Mouse (Mus musculus) CH12.LX (cell line): ENCODE data around the gene Rasal1. TPM values are rescaled to one million over a fixed set of nuclear protein-coding genes. Genes with fewer than 3 reads are reported as not detected.
A peak's percentile ranks its signal among the peaks of the same experiment; 100 is the strongest.

ENCODE experiments used
- DNase-seq: peaks from one replicate; pipeline ENCODE4 v3.0.0-alpha.2; 2013; ENCODE audit errors: extremely low read depth
- H3K27ac ChIP-seq: 2 replicates; pipeline ENCODE4 v1.5.1; 2012; ENCODE audit warnings: low read depth, mild to moderate bottlenecking, control low read depth, moderate library complexity; ENCODE audit not compliant: insufficient read depth
- H3K27me3 ChIP-seq: replicated peaks from 2 replicates; pipeline ENCODE3; 2012; ENCODE audit warnings: inconsistent platforms
- H3K36me3 ChIP-seq, 2 experiments: replicated peaks in 1 of 2; 2 replicates each; pipeline versions ENCODE3 to v1.6.1; 2012; ENCODE audit warnings: inconsistent platforms in 1 of 2, low read length in 1 of 2, mild to moderate bottlenecking in 1 of 2, mixed read lengths in 1 of 2, moderate library complexity in 1 of 2; ENCODE audit not compliant: control insufficient read depth in 1 of 2, insufficient read depth in 1 of 2
- H3K4me1 ChIP-seq, 2 experiments: 2 replicates each; pipeline ENCODE4 v1.6.1; 2012; ENCODE audit warnings: inconsistent platforms in 1 of 2, moderate library complexity in 1 of 2; ENCODE audit not compliant: insufficient read depth in 2 of 2, control insufficient read depth in 1 of 2
- H3K4me2 ChIP-seq: 2 replicates; pipeline ENCODE4 v1.6.1; 2012; ENCODE audit warnings: low read depth, mild to moderate bottlenecking, control low read depth; ENCODE audit not compliant: poor library complexity, insufficient read depth, severe bottlenecking
- H3K4me3 ChIP-seq, 3 experiments: fragments of 150-350 bp in 1 of 3; sonication (generic) in 1 of 3; replicated peaks in 1 of 3; 2 replicates each; pipeline versions ENCODE3 to v1.5.1; 2011 to 2012; ENCODE audit warnings: low read depth in 2 of 3, low read length in 2 of 3, mild to moderate bottlenecking in 2 of 3, moderate library complexity in 2 of 3, control low read depth in 1 of 3, improper control_type of control experiment in 1 of 3, inconsistent platforms in 1 of 3, mixed read lengths in 1 of 3; ENCODE audit not compliant: poor library complexity in 1 of 3
- H3K79me2 ChIP-seq: replicated peaks from 2 replicates; pipeline ENCODE4 v1.6.1; 2012; ENCODE audit warnings: mild to moderate bottlenecking, moderate library complexity; ENCODE audit not compliant: control insufficient read depth, poor library complexity, insufficient read depth, severe bottlenecking; ENCODE audit errors: extremely low read depth
- H3K9ac ChIP-seq: 2 replicates; pipeline ENCODE4 v1.6.1; 2012; ENCODE audit warnings: low read depth, mild to moderate bottlenecking, control low read depth, moderate library complexity; ENCODE audit not compliant: insufficient read depth
- H3K9me3 ChIP-seq: replicated peaks from 2 replicates; pipeline ENCODE3; 2012; ENCODE audit warnings: low read length, inconsistent platforms, mixed read lengths
- BHLHE40 ChIP-seq: IDR thresholded peaks from 2 replicates; pipeline ENCODE4 v1.6.1; 2011; ENCODE audit warnings: mild to moderate bottlenecking, low read depth, low read length, improper control_type of control experiment
- CHD2 ChIP-seq: IDR thresholded peaks from 2 replicates; pipeline ENCODE4 v1.6.1; 2011; ENCODE audit warnings: low read length, improper control_type of control experiment
- E2F4 ChIP-seq: IDR thresholded peaks from 2 replicates; pipeline ENCODE4 v1.6.1; 2011; ENCODE audit warnings: low read depth, low read length, improper control_type of control experiment; ENCODE audit not compliant: insufficient replicate concordance
- EP300 ChIP-seq: IDR thresholded peaks from 2 replicates; pipeline ENCODE4 v1.6.1; 2011; ENCODE audit warnings: low read length, improper control_type of control experiment
- ETS1 ChIP-seq: conservative IDR thresholded peaks from 2 replicates; pipeline ENCODE4 v1.6.1; 2012; ENCODE audit warnings: low read depth, mild to moderate bottlenecking, inconsistent platforms, low read length, improper control_type of control experiment, moderate library complexity
- GABPA ChIP-seq: IDR thresholded peaks from 2 replicates; pipeline ENCODE4 v1.6.1; 2012; ENCODE audit warnings: low read depth, low read length, improper control_type of control experiment, inconsistent platforms; ENCODE audit not compliant: insufficient replicate concordance
- HCFC1 ChIP-seq: IDR thresholded peaks from 2 replicates; pipeline ENCODE4 v1.6.1; 2012; ENCODE audit warnings: low read depth, mild to moderate bottlenecking, inconsistent platforms, low read length, improper control_type of control experiment
- JUN ChIP-seq: IDR thresholded peaks from 2 replicates; pipeline ENCODE4 v1.6.1; 2011; ENCODE audit warnings: low read depth, mild to moderate bottlenecking, low read length, improper control_type of control experiment, moderate library complexity; ENCODE audit not compliant: insufficient read depth
- JUND ChIP-seq: conservative IDR thresholded peaks from 2 replicates; pipeline ENCODE4 v1.6.1; 2011; ENCODE audit warnings: low read depth, low read length, improper control_type of control experiment
- KAT2A ChIP-seq: IDR thresholded peaks from 2 replicates; pipeline ENCODE4 v1.6.1; 2012; ENCODE audit warnings: low read length, improper control_type of control experiment, inconsistent platforms; ENCODE audit not compliant: insufficient replicate concordance
- MAFK ChIP-seq: IDR thresholded peaks from 2 replicates; pipeline ENCODE4 v1.6.1; 2011; ENCODE audit warnings: low read length, improper control_type of control experiment; ENCODE audit not compliant: insufficient replicate concordance
- MAX ChIP-seq: IDR thresholded peaks from 2 replicates; pipeline ENCODE4 v1.6.1; 2011; ENCODE audit warnings: low read length, improper control_type of control experiment
- MAZ ChIP-seq: IDR thresholded peaks from 2 replicates; pipeline ENCODE4 v1.6.1; 2012; ENCODE audit warnings: low read depth, mild to moderate bottlenecking, inconsistent platforms, low read length, improper control_type of control experiment, moderate library complexity
- MEF2A ChIP-seq: IDR thresholded peaks from 2 replicates; pipeline ENCODE4 v1.6.1; 2014; ENCODE audit warnings: low read depth, mild to moderate bottlenecking, inconsistent platforms, low read length, improper control_type of control experiment, borderline replicate concordance
- MXI1 ChIP-seq: IDR thresholded peaks from 2 replicates; pipeline ENCODE4 v1.6.1; 2011; ENCODE audit warnings: mild to moderate bottlenecking, low read depth, low read length, improper control_type of control experiment
- MYC ChIP-seq: IDR thresholded peaks from 2 replicates; pipeline ENCODE4 v1.6.1; 2011; ENCODE audit warnings: low read depth, mild to moderate bottlenecking, improper control_type of control experiment, low read length
- NRF1 ChIP-seq: IDR thresholded peaks from 2 replicates; pipeline ENCODE4 v1.6.1; 2014; ENCODE audit warnings: low read depth, mild to moderate bottlenecking, inconsistent platforms, low read length, improper control_type of control experiment, moderate library complexity
- PAX5 ChIP-seq: IDR thresholded peaks from 2 replicates; pipeline ENCODE4 v1.6.1; 2012; ENCODE audit warnings: low read length, inconsistent platforms, mixed read lengths
- POLR2A ChIP-seq: IDR thresholded peaks from 2 replicates; pipeline ENCODE4 v1.6.1; 2011; ENCODE audit warnings: low read depth, mild to moderate bottlenecking, improper control_type of control experiment, low read length
- POLR2AphosphoS2 ChIP-seq: IDR thresholded peaks from 2 replicates; pipeline ENCODE4 v1.6.1; 2011; ENCODE audit warnings: low read depth, low read length, improper control_type of control experiment
- RAD21 ChIP-seq: IDR thresholded peaks from 2 replicates; pipeline ENCODE4 v1.6.1; 2011; ENCODE audit warnings: low read depth, mild to moderate bottlenecking, low read length, improper control_type of control experiment, moderate library complexity
- RCOR1 ChIP-seq: conservative IDR thresholded peaks from 2 replicates; pipeline ENCODE4 v1.6.1; 2012; ENCODE audit warnings: low read depth, mild to moderate bottlenecking, inconsistent platforms, low read length, improper control_type of control experiment
- TBP ChIP-seq: conservative IDR thresholded peaks from 2 replicates; pipeline ENCODE4 v1.6.1; 2011; ENCODE audit warnings: low read depth, low read length, improper control_type of control experiment
- TCF12 ChIP-seq: IDR thresholded peaks from 2 replicates; pipeline ENCODE4 v1.6.1; 2014; ENCODE audit warnings: low read depth, mild to moderate bottlenecking, inconsistent platforms, low read length, improper control_type of control experiment
- USF1 ChIP-seq: IDR thresholded peaks from 2 replicates; pipeline ENCODE4 v1.6.1; 2014; ENCODE audit warnings: low read depth, mild to moderate bottlenecking, inconsistent platforms, low read length, improper control_type of control experiment
- USF2 ChIP-seq: conservative IDR thresholded peaks from 2 replicates; pipeline ENCODE4 v1.6.1; 2011; ENCODE audit warnings: low read depth, low read length, improper control_type of control experiment
- ZC3H11A ChIP-seq: IDR thresholded peaks from 2 replicates; pipeline ENCODE4 v1.6.1; 2012; ENCODE audit warnings: low read depth, mild to moderate bottlenecking, inconsistent platforms, low read length, improper control_type of control experiment
- ZKSCAN1 ChIP-seq: IDR thresholded peaks from 2 replicates; pipeline ENCODE4 v1.6.1; 2012; ENCODE audit warnings: low read depth, inconsistent platforms, low read length, improper control_type of control experiment, borderline replicate concordance
- ZNF384 ChIP-seq: IDR thresholded peaks from 2 replicates; pipeline ENCODE4 v1.6.1; 2012; ENCODE audit warnings: low read depth, low read length, improper control_type of control experiment, inconsistent platforms
- dilution Hi-C: fragments of 300-500 bp; cut with MboI; formaldehyde crosslinking; loops from 2 replicates; pipeline ENCODE4 v1.14.3; 2020; ENCODE audit warnings: low sequenced_read_pairs; ENCODE audit not compliant: extremely low pct_unique_long_range_greater_than_20kb, extremely low pct_ligation_motif_present
- in situ Hi-C: fragments of 300-500 bp; cut with MboI; formaldehyde crosslinking; loops from 3 replicates; pipeline ENCODE4 v1.14.3; 2019; ENCODE audit warnings: low sequenced_read_pairs, low pct_ligation_motif_present, low pct_unique_long_range_greater_than_20kb, mixed read lengths
- polyA plus RNA-seq: library from polyadenylated mRNA; unstranded; fragments of >175 nt; gene quantifications from 2 replicates; pipeline ENCODE4 v1.2.1, GENCODE M21; 2012; ENCODE audit warnings: low read depth; ENCODE audit not compliant: insufficient read length
- total RNA-seq, 2 experiments: library from RNA; depleted of rRNA; stranded (reverse); fragments of 300-350 nt in 1 of 2; fragments of >200 nt in 1 of 2; gene quantifications; 2 replicates each; pipeline ENCODE4 v1.2.3; 2012 to 2014

The Rasal1 gene
- total and polyA plus RNA-seq, 3 experiments, result 11.7 to 21.4 (median 15.6) TPM

DNA sequence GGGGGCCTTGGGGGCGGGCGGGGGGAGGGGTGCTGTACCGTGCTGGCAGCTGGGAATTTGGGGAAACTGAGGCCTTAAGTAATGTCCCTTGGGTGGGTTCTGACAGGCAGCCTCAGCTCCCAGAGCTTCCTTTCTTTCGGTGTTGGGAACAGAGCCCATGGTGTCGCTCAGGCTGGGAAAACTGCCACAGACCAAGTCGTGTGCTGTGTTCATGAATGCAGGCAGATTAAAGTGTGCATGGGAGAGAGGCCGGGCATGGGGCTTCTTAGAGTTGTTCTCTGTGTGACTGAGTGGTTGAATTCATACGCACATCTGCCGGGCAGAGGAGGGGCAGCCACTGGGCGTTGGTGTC, 26.8 kb upstream of the Rasal1 start:
- H3K36me3 ChIP-seq, result peaks cover 76 to 92% of the 10 kb centered on the region in 2 experiments
- H3K79me2 ChIP-seq, result 0 out of 2 replicates have a peak, but pooled peaks cover 1% of the 10 kb centered on the region
- H3K4me1 ChIP-seq, result peaks cover 32 to 82% of the 10 kb centered on the region in 2 experiments
- peak overlapping the region; percentile 48 for H3K4me2 ChIP-seq
- peak overlapping the region; percentile 26; the same call in 1 of the 2 replicates for H3K9ac ChIP-seq
- TF ChIP-seq MAFK, result no peak
- no peak for TF ChIP-seq TBP
- no peak for TF ChIP-seq EP300
- TF ChIP-seq TCF12, result no peak
- no peak for TF ChIP-seq MXI1
- no peak for TF ChIP-seq ZNF384
- TF ChIP-seq USF2, result no peak
- TF ChIP-seq HCFC1, result no peak
- TF ChIP-seq KAT2A, result no peak
- no peak for TF ChIP-seq MAZ
- no peak for TF ChIP-seq GABPA
- TF ChIP-seq ZC3H11A, result no peak
- no peak for TF ChIP-seq MAX
- no peak for TF ChIP-seq ETS1
- peak overlapping the region; percentile 98 for H3K27ac ChIP-seq
- no peak for DNase-seq
- in situ Hi-C loops (loop anchor here (5.0 to 25.0 kb wide), 3 partner anchors 35 to 485 kb away; no protein-coding TSS in a partner anchor), dilution Hi-C loops (no loop called here)
- no peaks in the 10 kb centered on the region for H3K27me3 ChIP-seq
- H3K9me3 ChIP-seq, result peaks cover 9% of the 10 kb centered on the region
- peak overlapping the region in 2 of 3 experiments; percentile 21 to 35 for H3K4me3 ChIP-seq

DNA sequence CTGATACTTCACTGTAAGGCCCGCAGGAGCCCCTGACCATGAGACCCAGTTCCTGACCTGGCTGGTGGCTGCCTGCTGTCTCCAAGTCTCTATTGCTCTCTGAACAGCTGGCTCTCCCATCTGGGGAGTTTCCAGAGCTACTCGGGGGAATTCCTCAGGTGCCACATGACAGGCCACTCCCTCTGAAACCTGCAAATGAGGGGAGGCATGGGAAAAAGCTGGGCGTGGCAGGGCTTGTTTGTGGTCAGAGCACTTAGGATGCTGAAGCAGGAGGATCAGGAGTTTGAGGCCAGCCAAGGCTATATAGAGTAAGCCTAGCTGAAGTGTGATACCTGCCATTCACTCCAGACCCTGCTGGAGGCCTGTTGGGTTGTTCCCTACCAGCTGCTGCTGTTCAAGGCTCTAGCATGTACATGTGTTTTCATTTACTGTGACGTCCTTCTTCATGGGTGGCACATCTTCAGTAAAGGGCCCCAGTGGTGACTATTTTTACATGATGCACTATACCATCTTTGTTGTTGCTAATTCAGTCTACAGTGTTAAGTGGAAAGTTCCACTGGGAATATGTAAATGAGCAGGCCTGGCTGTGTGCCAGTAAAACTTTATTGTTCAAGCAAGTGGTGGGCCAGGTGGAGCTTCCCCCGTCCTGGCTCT, 26.3 kb upstream of the Rasal1 start:
- Histone ChIP-seq H3K9ac (no peak overlapping the region; the same call in 1 of the 2 replicates), H3K4me2 (peak overlapping the region; percentile 48), H3K27me3 (no peaks in the 10 kb centered on the region), H3K9me3 (peaks cover 9% of the 10 kb centered on the region), H3K79me2 (no peaks in the 10 kb centered on the region), H3K4me3 (peak overlapping the region in 1 of 3 experiments; percentile 35), H3K27ac (peak overlapping the region; percentile 98), H3K36me3 (peaks cover 77 to 92% of the 10 kb centered on the region in 2 experiments), H3K4me1 (peaks cover 32 to 87% of the 10 kb centered on the region in 2 experiments)
- in situ Hi-C loops, result loop anchor here (5.0 to 25.0 kb wide), 3 partner anchors 35 to 485 kb away; no protein-coding TSS in a partner anchor
- dilution Hi-C loops, result no loop called here
- DNase-seq, result peak; percentile 96
- peak; percentile 96 for TF ChIP-seq ETS1
- TF ChIP-seq HCFC1, result no peak; the same call in 1 of the 2 replicates
- no peak; the same call in 1 of the 2 replicates for TF ChIP-seq TBP
- TF ChIP-seq JUND, result no peak; the same call in none of the 2 replicates
- TF ChIP-seq RAD21, result no peak; the same call in 1 of the 2 replicates
- peak; percentile 95 for TF ChIP-seq MEF2A
- no peak for TF ChIP-seq USF2
- TF ChIP-seq GABPA, result no peak
- peak; percentile 61 for TF ChIP-seq USF1
- TF ChIP-seq MYC, result peak; percentile 86
- TF ChIP-seq ZKSCAN1, result no peak
- no peak for TF ChIP-seq POLR2AphosphoS2
- peak; percentile 74 for TF ChIP-seq RCOR1
- TF ChIP-seq E2F4, result no peak
- no peak for TF ChIP-seq ZC3H11A
- TF ChIP-seq KAT2A, result 0 out of 2 replicates have a peak, but pooled peaks have one; percentile 58
- peak; percentile 76 for TF ChIP-seq MAFK
- peak; percentile 95 for TF ChIP-seq TCF12
- TF ChIP-seq NRF1, result no peak
- 0 out of 2 replicates have a peak, but pooled peaks have one; percentile 12 for TF ChIP-seq JUN
- peak; percentile 92 for TF ChIP-seq BHLHE40
- TF ChIP-seq CHD2, result peak; percentile 68
- TF ChIP-seq PAX5, result no peak
- TF ChIP-seq POLR2A, result peak; percentile 59; the same call in 1 of the 2 replicates
